Mouse (Mus musculus) CH12.LX (cell line): ENCODE measurements around the gene Fars2. TPM values are rescaled to one million over a fixed set of nuclear protein-coding genes. Genes with fewer than 3 reads are reported as not detected.

Source experiments
- DNase-seq: peaks from one replicate; pipeline ENCODE4 v3.0.0-alpha.2; 2013; ENCODE audit errors: extremely low read depth
- H3K27ac ChIP-seq: 2 replicates; pipeline ENCODE4 v1.5.1; 2012; ENCODE audit warnings: low read depth, mild to moderate bottlenecking, control low read depth, moderate library complexity; ENCODE audit not compliant: insufficient read depth
- H3K27me3 ChIP-seq: replicated peaks from 2 replicates; pipeline ENCODE3; 2012; ENCODE audit warnings: inconsistent platforms
- H3K36me3 ChIP-seq, 2 experiments: replicated peaks in 1 of 2; 2 replicates each; pipeline versions ENCODE3 to v1.6.1; 2012; ENCODE audit warnings: inconsistent platforms in 1 of 2, low read length in 1 of 2, mild to moderate bottlenecking in 1 of 2, mixed read lengths in 1 of 2, moderate library complexity in 1 of 2; ENCODE audit not compliant: control insufficient read depth in 1 of 2, insufficient read depth in 1 of 2
- H3K4me1 ChIP-seq, 2 experiments: 2 replicates each; pipeline ENCODE4 v1.6.1; 2012; ENCODE audit warnings: inconsistent platforms in 1 of 2, moderate library complexity in 1 of 2; ENCODE audit not compliant: insufficient read depth in 2 of 2, control insufficient read depth in 1 of 2
- H3K4me2 ChIP-seq: 2 replicates; pipeline ENCODE4 v1.6.1; 2012; ENCODE audit warnings: low read depth, mild to moderate bottlenecking, control low read depth; ENCODE audit not compliant: poor library complexity, insufficient read depth, severe bottlenecking
- H3K4me3 ChIP-seq, 3 experiments: fragments of 150-350 bp in 1 of 3; sonication (generic) in 1 of 3; replicated peaks in 1 of 3; 2 replicates each; pipeline versions ENCODE3 to v1.5.1; 2011 to 2012; ENCODE audit warnings: low read depth in 2 of 3, low read length in 2 of 3, mild to moderate bottlenecking in 2 of 3, moderate library complexity in 2 of 3, control low read depth in 1 of 3, improper control_type of control experiment in 1 of 3, inconsistent platforms in 1 of 3, mixed read lengths in 1 of 3; ENCODE audit not compliant: poor library complexity in 1 of 3
- H3K79me2 ChIP-seq: replicated peaks from 2 replicates; pipeline ENCODE4 v1.6.1; 2012; ENCODE audit warnings: mild to moderate bottlenecking, moderate library complexity; ENCODE audit not compliant: control insufficient read depth, poor library complexity, insufficient read depth, severe bottlenecking; ENCODE audit errors: extremely low read depth
- H3K9ac ChIP-seq: 2 replicates; pipeline ENCODE4 v1.6.1; 2012; ENCODE audit warnings: low read depth, mild to moderate bottlenecking, control low read depth, moderate library complexity; ENCODE audit not compliant: insufficient read depth
- H3K9me3 ChIP-seq: replicated peaks from 2 replicates; pipeline ENCODE3; 2012; ENCODE audit warnings: low read length, inconsistent platforms, mixed read lengths
- CHD1 ChIP-seq: IDR thresholded peaks from 2 replicates; pipeline ENCODE4 v1.6.1; 2012; ENCODE audit warnings: low read depth, low read length, improper control_type of control experiment, inconsistent platforms
- CTCF ChIP-seq, 2 experiments: IDR thresholded peaks in 1 of 2; conservative IDR thresholded peaks in 1 of 2; 2 replicates each; pipeline ENCODE4 v1.5.1; 2011 to 2012; ENCODE audit warnings: low read depth in 2 of 2, low read length in 2 of 2, improper control_type of control experiment in 1 of 2, inconsistent platforms in 1 of 2, mild to moderate bottlenecking in 1 of 2, moderate library complexity in 1 of 2
- EP300 ChIP-seq: IDR thresholded peaks from 2 replicates; pipeline ENCODE4 v1.6.1; 2011; ENCODE audit warnings: low read length, improper control_type of control experiment
- ETS1 ChIP-seq: conservative IDR thresholded peaks from 2 replicates; pipeline ENCODE4 v1.6.1; 2012; ENCODE audit warnings: low read depth, mild to moderate bottlenecking, inconsistent platforms, low read length, improper control_type of control experiment, moderate library complexity
- GABPA ChIP-seq: IDR thresholded peaks from 2 replicates; pipeline ENCODE4 v1.6.1; 2012; ENCODE audit warnings: low read depth, low read length, improper control_type of control experiment, inconsistent platforms; ENCODE audit not compliant: insufficient replicate concordance
- JUN ChIP-seq: IDR thresholded peaks from 2 replicates; pipeline ENCODE4 v1.6.1; 2011; ENCODE audit warnings: low read depth, mild to moderate bottlenecking, low read length, improper control_type of control experiment, moderate library complexity; ENCODE audit not compliant: insufficient read depth
- JUND ChIP-seq: conservative IDR thresholded peaks from 2 replicates; pipeline ENCODE4 v1.6.1; 2011; ENCODE audit warnings: low read depth, low read length, improper control_type of control experiment
- MAFK ChIP-seq: IDR thresholded peaks from 2 replicates; pipeline ENCODE4 v1.6.1; 2011; ENCODE audit warnings: low read length, improper control_type of control experiment; ENCODE audit not compliant: insufficient replicate concordance
- MAX ChIP-seq: IDR thresholded peaks from 2 replicates; pipeline ENCODE4 v1.6.1; 2011; ENCODE audit warnings: low read length, improper control_type of control experiment
- MAZ ChIP-seq: IDR thresholded peaks from 2 replicates; pipeline ENCODE4 v1.6.1; 2012; ENCODE audit warnings: low read depth, mild to moderate bottlenecking, inconsistent platforms, low read length, improper control_type of control experiment, moderate library complexity
- MXI1 ChIP-seq: IDR thresholded peaks from 2 replicates; pipeline ENCODE4 v1.6.1; 2011; ENCODE audit warnings: mild to moderate bottlenecking, low read depth, low read length, improper control_type of control experiment
- MYC ChIP-seq: IDR thresholded peaks from 2 replicates; pipeline ENCODE4 v1.6.1; 2011; ENCODE audit warnings: low read depth, mild to moderate bottlenecking, improper control_type of control experiment, low read length
- NELFE ChIP-seq: IDR thresholded peaks from 2 replicates; pipeline ENCODE4 v1.6.1; 2011; ENCODE audit warnings: low read depth, low read length, improper control_type of control experiment
- NRF1 ChIP-seq: IDR thresholded peaks from 2 replicates; pipeline ENCODE4 v1.6.1; 2014; ENCODE audit warnings: low read depth, mild to moderate bottlenecking, inconsistent platforms, low read length, improper control_type of control experiment, moderate library complexity
- POLR2AphosphoS2 ChIP-seq: IDR thresholded peaks from 2 replicates; pipeline ENCODE4 v1.6.1; 2011; ENCODE audit warnings: low read depth, low read length, improper control_type of control experiment
- RCOR1 ChIP-seq: conservative IDR thresholded peaks from 2 replicates; pipeline ENCODE4 v1.6.1; 2012; ENCODE audit warnings: low read depth, mild to moderate bottlenecking, inconsistent platforms, low read length, improper control_type of control experiment
- SIN3A ChIP-seq: IDR thresholded peaks from 2 replicates; pipeline ENCODE4 v1.6.1; 2012; ENCODE audit warnings: low read length, improper control_type of control experiment, inconsistent platforms
- SMC3 ChIP-seq: IDR thresholded peaks from 2 replicates; pipeline ENCODE4 v1.6.1; 2011; ENCODE audit warnings: low read depth, low read length, improper control_type of control experiment
- TBP ChIP-seq: conservative IDR thresholded peaks from 2 replicates; pipeline ENCODE4 v1.6.1; 2011; ENCODE audit warnings: low read depth, low read length, improper control_type of control experiment
- TCF12 ChIP-seq: IDR thresholded peaks from 2 replicates; pipeline ENCODE4 v1.6.1; 2014; ENCODE audit warnings: low read depth, mild to moderate bottlenecking, inconsistent platforms, low read length, improper control_type of control experiment
- USF1 ChIP-seq: IDR thresholded peaks from 2 replicates; pipeline ENCODE4 v1.6.1; 2014; ENCODE audit warnings: low read depth, mild to moderate bottlenecking, inconsistent platforms, low read length, improper control_type of control experiment
- ZKSCAN1 ChIP-seq: IDR thresholded peaks from 2 replicates; pipeline ENCODE4 v1.6.1; 2012; ENCODE audit warnings: low read depth, inconsistent platforms, low read length, improper control_type of control experiment, borderline replicate concordance
- dilution Hi-C: fragments of 300-500 bp; cut with MboI; formaldehyde crosslinking; loops from 2 replicates; pipeline ENCODE4 v1.14.3; 2020; ENCODE audit warnings: low sequenced_read_pairs; ENCODE audit not compliant: extremely low pct_unique_long_range_greater_than_20kb, extremely low pct_ligation_motif_present
- in situ Hi-C: fragments of 300-500 bp; cut with MboI; formaldehyde crosslinking; loops from 3 replicates; pipeline ENCODE4 v1.14.3; 2019; ENCODE audit warnings: low sequenced_read_pairs, low pct_ligation_motif_present, low pct_unique_long_range_greater_than_20kb, mixed read lengths
- polyA plus RNA-seq: library from polyadenylated mRNA; unstranded; fragments of >175 nt; gene quantifications from 2 replicates; pipeline ENCODE4 v1.2.1, GENCODE M21; 2012; ENCODE audit warnings: low read depth; ENCODE audit not compliant: insufficient read length
- total RNA-seq, 2 experiments: library from RNA; depleted of rRNA; stranded (reverse); fragments of 300-350 nt in 1 of 2; fragments of >200 nt in 1 of 2; gene quantifications; 2 replicates each; pipeline ENCODE4 v1.2.3; 2012 to 2014

Gene Fars2
- total and polyA plus RNA-seq, 3 experiments = 30.2 to 47.7 (median 46.4) TPM

DNA sequence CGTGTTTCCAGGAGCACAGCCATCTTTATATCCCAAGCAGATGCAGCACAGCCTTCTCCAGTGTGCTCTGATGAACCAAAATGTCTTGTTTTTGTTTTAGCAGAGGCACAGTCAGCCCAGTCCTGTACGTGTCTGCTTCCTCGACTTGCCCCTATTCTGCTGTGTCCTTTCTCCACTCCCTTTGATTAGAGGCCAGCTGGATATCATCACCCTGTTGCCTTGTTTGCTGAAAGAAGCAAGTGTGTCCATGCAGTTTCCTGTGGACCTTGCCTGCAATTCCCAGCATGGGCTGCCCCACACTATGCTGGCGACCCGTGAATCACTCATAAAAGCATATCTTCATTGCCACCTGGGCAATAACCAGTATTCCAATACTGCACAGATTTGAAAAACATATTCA is 360.4 kb downstream of the Fars2 start:
- no peak for DNase-seq
- dilution Hi-C loops = no loop called here
- TF ChIP-seq CTCF (conservative IDR thresholded peaks at IDR 0.05 in 1 of 2, IDR thresholded peaks at IDR 0.05 in 1 of 2; ENCODE audit: low read depth in 2 of 2, low read length in 2 of 2) (no peak), USF1 (no peak)
- TF ChIP-seq, all 38 proteins: peak for 0
- H3K79me2 ChIP-seq = no peaks in the 10 kb centered on the region
- H3K4me3 ChIP-seq = no peak overlapping the region
- in situ Hi-C loops = no loop called here
- no peak overlapping the region for H3K4me2 ChIP-seq
- peaks cover 0 to 6% of the 10 kb centered on the region in 2 experiments; a peak in 1 of 4 replicates for H3K4me1 ChIP-seq
- H3K27ac ChIP-seq = no peak overlapping the region
- no peaks in the 10 kb centered on the region for H3K27me3 ChIP-seq
- H3K9ac ChIP-seq = no peak overlapping the region
- no peaks in the 10 kb centered on the region for H3K9me3 ChIP-seq
- H3K36me3 ChIP-seq = peaks cover 0 to 21% of the 10 kb centered on the region in 2 experiments

DNA sequence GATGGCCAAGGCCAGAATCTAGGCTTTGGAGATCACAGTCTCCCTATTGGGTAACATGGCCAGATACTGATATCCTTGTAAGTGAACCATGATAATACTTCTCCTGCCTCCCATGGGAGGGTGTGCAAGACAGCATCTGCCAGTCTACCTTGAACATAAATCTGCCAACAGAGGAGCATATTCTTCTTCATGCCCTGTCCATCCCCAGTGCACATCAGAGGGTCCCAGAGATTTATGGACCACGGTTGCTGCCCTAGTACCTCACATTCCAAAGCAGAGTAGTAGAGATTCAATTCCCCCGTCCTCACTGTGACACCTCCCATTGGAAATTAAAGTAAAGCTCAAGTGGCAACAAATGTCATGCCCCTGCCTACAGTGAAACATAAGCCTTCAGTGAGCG is 361.0 kb downstream of the Fars2 start:
- dilution Hi-C loops = no loop called here
- in situ Hi-C loops = no loop called here

GRCm38 (mm10) chr13:36480101-36480500 is 362.9 kb downstream of the Fars2 start:
- Histone ChIP-seq H3K4me1 (peaks cover 0 to 6% of the 10 kb centered on the region in 2 experiments; a peak in 1 of 4 replicates), H3K4me2 (no peak overlapping the region)
- in situ Hi-C loops = no loop called here

More for the DNA sequence above, 361.0 kb downstream of the Fars2 start:
- Histone ChIP-seq H3K9ac (no peak overlapping the region), H3K27ac (no peak overlapping the region), H3K4me2 (no peak overlapping the region), H3K79me2 (no peaks in the 10 kb centered on the region), H3K9me3 (no peaks in the 10 kb centered on the region), H3K4me1 (peaks cover 0 to 6% of the 10 kb centered on the region in 2 experiments; a peak in 1 of 4 replicates), H3K27me3 (no peaks in the 10 kb centered on the region), H3K36me3 (peaks cover 0 to 21% of the 10 kb centered on the region in 2 experiments), H3K4me3 (no peak overlapping the region)
- no peak for TF ChIP-seq TBP
- no peak for TF ChIP-seq RCOR1
- no peak for TF ChIP-seq CTCF (conservative IDR thresholded peaks at IDR 0.05 in 1 of 2, IDR thresholded peaks at IDR 0.05 in 1 of 2; ENCODE audit: low read depth in 2 of 2, low read length in 2 of 2)
- no peak for TF ChIP-seq NRF1
- no peak for TF ChIP-seq MAZ
- TF ChIP-seq GABPA = no peak
- no peak for TF ChIP-seq ZKSCAN1
- TF ChIP-seq MAX = no peak
- TF ChIP-seq MAFK = no peak
- TF ChIP-seq POLR2AphosphoS2 = no peak
- TF ChIP-seq SIN3A = no peak
- no peak for TF ChIP-seq SMC3
- no peak for TF ChIP-seq MXI1
- TF ChIP-seq ETS1 = no peak
- no peak for TF ChIP-seq EP300
- no peak for TF ChIP-seq JUND
- TF ChIP-seq JUN = no peak
- TF ChIP-seq NELFE = no peak
- no peak for TF ChIP-seq TCF12
- DNase-seq = no peak

More at GRCm38 (mm10) chr13:36480101-36480500, 362.9 kb downstream of the Fars2 start:
- Histone ChIP-seq H3K4me3 (no peak overlapping the region), H3K9ac (no peak overlapping the region), H3K9me3 (no peaks in the 10 kb centered on the region), H3K27ac (no peak overlapping the region), H3K36me3 (peaks cover 0 to 24% of the 10 kb centered on the region in 2 experiments), H3K27me3 (no peaks in the 10 kb centered on the region), H3K79me2 (no peaks in the 10 kb centered on the region)
- DNase-seq = no peak
- no peak for TF ChIP-seq MYC
- no peak for TF ChIP-seq MAX
- TF ChIP-seq TBP = no peak
- no peak for TF ChIP-seq CHD1
- TF ChIP-seq GABPA = no peak
- dilution Hi-C loops = no loop called here
